Mouse (Mus musculus) gonadal fat pad, adult 2 months (tissue): ENCODE results near the gene Vmn1r124. TPM values are rescaled to one million over a fixed set of nuclear protein-coding genes. Genes with fewer than 3 reads are reported as not detected.
"Not testable (repeated sequence)": the region's sequence is repeated elsewhere in the genome, so short reads cannot be mapped to it uniquely, and the experiment has no call there.

Experiments used
- DNase-seq: peaks from one replicate; pipeline ENCODE4 v3.0.0-alpha.2; 2012; ENCODE audit warnings: low read depth
- polyA plus RNA-seq: library from polyadenylated mRNA; depleted of rRNA; stranded (reverse); fragments of >200 nt; gene quantifications from 2 replicates; pipeline ENCODE4 v1.2.3, GENCODE M21; 2012; rRNA removed

The Vmn1r124 gene
- polyA plus RNA-seq = not detected in 2 replicates

DNA sequence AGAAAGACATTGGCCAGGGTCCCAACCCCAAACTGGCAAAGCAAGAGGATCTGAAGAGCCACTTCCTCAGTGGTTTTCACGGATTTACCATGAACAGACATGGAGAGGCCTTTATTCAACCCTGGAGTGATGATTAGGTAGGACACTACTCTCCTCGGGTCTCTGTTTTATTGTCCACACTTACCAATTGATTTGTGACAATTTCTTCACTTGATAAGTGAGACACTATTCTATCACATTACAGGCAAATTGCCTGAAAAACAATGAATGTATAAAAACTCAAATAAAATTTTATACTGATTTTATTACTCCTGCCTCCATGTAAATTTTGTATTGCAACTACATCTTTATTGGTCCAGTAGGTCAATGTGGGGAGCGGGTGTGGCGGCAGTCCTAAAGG, at the start of gene Vmn1r124:
Gene Vmn1r124, minus strand, starts transcription at position 101 of the 400 bp plus-strand sequence.
- not testable (repeated sequence) for DNase-seq

DNA sequence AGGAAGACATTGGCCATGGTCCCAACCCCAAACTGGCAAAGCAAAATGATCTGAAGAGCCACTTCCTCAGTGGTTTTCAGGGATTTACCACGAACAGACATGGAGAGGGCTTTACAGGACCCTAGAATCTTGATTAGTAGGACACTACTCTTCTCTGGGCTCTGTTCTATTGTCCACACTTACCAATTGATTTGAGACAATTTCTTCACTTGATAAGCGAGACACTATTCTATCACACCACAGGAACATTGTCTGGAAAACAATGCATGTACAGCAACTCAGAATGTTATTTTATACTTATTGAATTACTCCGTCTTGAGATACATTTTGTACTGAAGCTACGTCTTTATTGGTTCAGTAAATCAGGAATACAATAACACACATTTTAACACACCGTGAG, 41.0 kb upstream of the Vmn1r124 start, which contains the start of gene Vmn1r126:
Gene Vmn1r126, minus strand, starts transcription at position 101 of the 400 bp plus-strand sequence.
- not testable (repeated sequence) for DNase-seq

- not testable (repeated sequence) for DNase-seq
These were observed 11.5 kb upstream of the Vmn1r124 start, which contains the start of gene Vmn1r125 for GRCm38 (mm10) chr7:21271879-21272278. TSS of gene Vmn1r125 (plus strand) at chr7:21272179.

Other genes starting within 250 kb of the Vmn1r124 start
- not detected in 2 replicates for gene Vmn1r119, start 248.2 kb downstream of the Vmn1r124 start, polyA plus RNA-seq
- gene Vmn1r120, start 206.8 kb downstream of the Vmn1r124 start, polyA plus RNA-seq = not detected in 2 replicates
- gene Vmn1r121, start 162.1 kb downstream of the Vmn1r124 start, polyA plus RNA-seq = not detected in 2 replicates
- gene Vmn1r122, start 126.5 kb downstream of the Vmn1r124 start, polyA plus RNA-seq = not detected in 2 replicates
- gene Vmn1r123, start 98.4 kb downstream of the Vmn1r124 start, polyA plus RNA-seq = not detected in 2 replicates
- gene Gm5157, start 70.2 kb downstream of the Vmn1r124 start, polyA plus RNA-seq = not detected in 2 replicates
- gene Vmn1r125, start 11.6 kb upstream of the Vmn1r124 start, polyA plus RNA-seq = not detected in 2 replicates
- gene Vmn1r126, start 40.9 kb upstream of the Vmn1r124 start, polyA plus RNA-seq = not detected in 2 replicates
- gene Vmn1r127, start 59.2 kb upstream of the Vmn1r124 start, polyA plus RNA-seq = not detected in 2 replicates
- gene Vmn1r128, start 88.8 kb upstream of the Vmn1r124 start, polyA plus RNA-seq = not detected in 2 replicates
- gene Vmn1r129, start 100.7 kb upstream of the Vmn1r124 start, polyA plus RNA-seq = not detected in 2 replicates
- gene Gm6882, start 172.1 kb upstream of the Vmn1r124 start, polyA plus RNA-seq = not detected in 2 replicates